ENCODE assay signal across 8 mouse cellular contexts in genomic region chr17:26948316-26949050, GRCm38 (mm10). TPM values are rescaled to one million over a fixed set of nuclear protein-coding genes. Genes with fewer than 3 reads are reported as not detected.
DNase-seq lines count a peak whose midpoint lies in the region; ATAC-seq and TF ChIP-seq lines count a peak whose summit lies in the region.

No protein-coding gene starts in this region.

- no peak for TF ChIP-seq CTCF in spleen, adult 2 months (IDR thresholded peaks at IDR 0.05; ENCODE audit: extremely low read depth, insufficient read depth, insufficient read length, insufficient replicate concordance)
- no peak for TF ChIP-seq CTCF in bone marrow, adult 2 months (IDR thresholded peaks at IDR 0.05; ENCODE audit: control insufficient read depth, insufficient read depth, low read length)
- peak; percentile 22; the same call in 1 of the 2 replicates for TF ChIP-seq CTCF in liver, adult 2 months (IDR thresholded peaks at IDR 0.05; ENCODE audit: low read depth, low read length)

- H3K9ac ChIP-seq in forebrain, embryonic 11.5 days (ENCODE audit: low read length): peak overlapping the region; percentile 84
- H3K9ac ChIP-seq in liver, adult 2 months (ENCODE audit: low read depth, low read length): peak overlapping the region; percentile 74

- H3K4me1 ChIP-seq in spleen, adult 2 months (ENCODE audit: control insufficient read depth, insufficient read depth, insufficient read length): peaks cover 25% of the 10 kb centered on the region
- H3K4me1 ChIP-seq in bone marrow, adult 2 months (ENCODE audit: control insufficient read depth, insufficient read depth, low read length): peaks cover 1% of the 10 kb centered on the region; the same call in 1 of the 2 replicates
- H3K4me1 ChIP-seq in forebrain, embryonic 11.5 days (replicated peaks; ENCODE audit: control insufficient read depth, insufficient read depth, low read length): peaks cover 54% of the 10 kb centered on the region
- H3K4me1 ChIP-seq in liver, adult 2 months (ENCODE audit: control insufficient read depth, insufficient read depth, low read length): peaks cover 4% of the 10 kb centered on the region; the same call in 1 of the 2 replicates

- no peak overlapping the region for H3K27ac ChIP-seq in spleen, adult 2 months (ENCODE audit: insufficient read depth, low read length)
- peak overlapping the region; percentile 4; the same call in 1 of the 2 replicates for H3K27ac ChIP-seq in bone marrow, adult 2 months (ENCODE audit: control insufficient read depth, insufficient read depth, low read depth, low read length, poor library complexity)
- peak overlapping the region; percentile 79 for H3K27ac ChIP-seq in forebrain, embryonic 11.5 days (ENCODE audit: low read depth, low read length)
- no peak overlapping the region for H3K27ac ChIP-seq in liver, adult 2 months (replicated peaks; ENCODE audit: insufficient read depth, low read depth, low read length)

- no peak for ATAC-seq in forebrain, embryonic 11.5 days (replicated peaks; ENCODE audit: low FRiP score)

- H3K4me2 ChIP-seq in forebrain, embryonic 11.5 days (ENCODE audit: low read depth, low read length, severe bottlenecking): peak overlapping the region; percentile 99

- WGBS in spleen, adult 2 months: 1% methylated on average over 65 of the region's 87 CpGs
- under 1% methylated on average over 67 of the region's 87 CpGs for WGBS in bone marrow, adult 2 months
- under 1% methylated on average over 58 of the region's 87 CpGs for WGBS in forebrain, embryonic 11.5 days
- WGBS in liver, adult 2 months: 1% methylated on average over 56 of the region's 87 CpGs

- no peaks in the 10 kb centered on the region for H3K79me2 ChIP-seq in liver, adult 2 months (ENCODE audit: control insufficient read depth, insufficient read depth, low read length)

- H3K27me3 ChIP-seq in spleen, adult 2 months (ENCODE audit: control insufficient read depth, insufficient read depth, low read length): peaks cover 16% of the 10 kb centered on the region
- no peaks in the 10 kb centered on the region for H3K27me3 ChIP-seq in forebrain, embryonic 11.5 days (ENCODE audit: control insufficient read depth, insufficient read depth, low read length)
- no peaks in the 10 kb centered on the region for H3K27me3 ChIP-seq in liver, adult 2 months (ENCODE audit: control insufficient read depth, insufficient read depth, low read length)

- DNase-seq in spleen, adult 2 months (ENCODE audit: low read depth in 1 of 2, low spot score in 2 of 2): no peak
- no peak for DNase-seq in spleen, postnatal 36 days (ENCODE audit: low spot score in 2 of 2)
- peak; percentile 81 for DNase-seq in forebrain, embryonic 11.5 days (ENCODE audit: low spot score)
- peak; percentile 53 for DNase-seq in induced T-regulatory cell, adult 2 months (ENCODE audit: low read depth)
- DNase-seq in liver, adult 2 months (ENCODE audit: extremely low read depth, low read depth, low spot score): no peak
- peak; percentile 70 for DNase-seq in neural tube, embryonic 10.5 days (ENCODE audit: extremely low spot score, low spot score)
- DNase-seq in natural killer cell, adult 2 months (ENCODE audit: low spot score in 2 of 2): no peak

- H3K4me3 ChIP-seq in spleen, adult 2 months (ENCODE audit: extremely low read depth, insufficient read depth, insufficient read length): peak overlapping the region; percentile 53
- H3K4me3 ChIP-seq in bone marrow, adult 2 months (replicated peaks; ENCODE audit: control insufficient read depth, low read depth, low read length): peak overlapping the region; percentile 60
- peak overlapping the region; percentile 77 for H3K4me3 ChIP-seq in forebrain, embryonic 11.5 days (ENCODE audit: low read depth, low read length)
- H3K4me3 ChIP-seq in liver, adult 2 months (ENCODE audit: insufficient read depth, low read depth, low read length): peak overlapping the region; percentile 84

- no peaks in the 10 kb centered on the region for H3K9me3 ChIP-seq in forebrain, embryonic 11.5 days (ENCODE audit: control insufficient read depth, low read length)

- no peaks in the 10 kb centered on the region for H3K36me3 ChIP-seq in spleen, adult 2 months (ENCODE audit: control insufficient read depth, insufficient read depth, low read length)
- H3K36me3 ChIP-seq in forebrain, embryonic 11.5 days (ENCODE audit: control insufficient read depth, insufficient read depth, low read length): no peaks in the 10 kb centered on the region
- H3K36me3 ChIP-seq in liver, adult 2 months (ENCODE audit: control insufficient read depth, insufficient read depth, low read length): no peaks in the 10 kb centered on the region

- no peak for TF ChIP-seq POLR2A in spleen, adult 2 months (IDR thresholded peaks at IDR 0.05; ENCODE audit: low read depth, low read length)
- no peak for TF ChIP-seq POLR2A in bone marrow, adult 2 months (IDR thresholded peaks at IDR 0.05; ENCODE audit: borderline replicate concordance, control insufficient read depth, low read depth, low read length)
- no peak for TF ChIP-seq POLR2A in liver, adult 2 months (IDR thresholded peaks at IDR 0.05; ENCODE audit: extremely low read depth, insufficient read depth, low read length)

RNA-seq across cellular contexts. Expression of gene Syngap1, which starts 7.4 kb away (rescaled TPM):
- polyA plus RNA-seq in spleen, adult 2 months (2012; rRNA removed): 7.3 and 9.6 TPM in 2 replicates
- 9.5 and 24.1 TPM in 2 replicates for polyA plus RNA-seq in bone marrow, adult 2 months (2011; ENCODE audit: insufficient read depth, insufficient read length, low replicate concordance, missing spikeins)
- 3.2 and 4.2 TPM in 2 replicates for polyA plus RNA-seq in forebrain, embryonic 11.5 days (2014; fragmentation: Nextera tagmentation; extraction: Ambion mirVana)
- total RNA-seq in liver, adult 2 months (2014; rRNA removed): 0.92 and 0.94 TPM in 2 replicates
- 1.3 and 2.3 TPM in 2 replicates for polyA plus RNA-seq in liver, adult 2 months (2012; rRNA removed)

RNA-seq across cellular contexts. Expression of gene Cuta, which starts 9.1 kb away (rescaled TPM):
- polyA plus RNA-seq in spleen, adult 2 months (2012; rRNA removed): 87.9 and 131 TPM in 2 replicates
- 77.1 and 99.0 TPM in 2 replicates for polyA plus RNA-seq in bone marrow, adult 2 months (2011; ENCODE audit: insufficient read depth, insufficient read length, low replicate concordance, missing spikeins)
- 141 and 154 TPM in 2 replicates for polyA plus RNA-seq in forebrain, embryonic 11.5 days (2014; fragmentation: Nextera tagmentation; extraction: Ambion mirVana)
- total RNA-seq in liver, adult 2 months (2014; rRNA removed): 19.6 and 21.4 TPM in 2 replicates
- 126 and 129 TPM in 2 replicates for polyA plus RNA-seq in liver, adult 2 months (2012; rRNA removed)

RNA-seq across cellular contexts. Expression of gene Phf1, which starts 15.6 kb away (rescaled TPM):
- polyA plus RNA-seq in spleen, adult 2 months (2012; rRNA removed): 103 and 131 TPM in 2 replicates
- polyA plus RNA-seq in bone marrow, adult 2 months (2011; ENCODE audit: insufficient read depth, insufficient read length, low replicate concordance, missing spikeins): 43.0 and 63.9 TPM in 2 replicates
- 4.5 and 4.9 TPM in 2 replicates for polyA plus RNA-seq in forebrain, embryonic 11.5 days (2014; fragmentation: Nextera tagmentation; extraction: Ambion mirVana)
- total RNA-seq in liver, adult 2 months (2014; rRNA removed): 4.2 and 5.6 TPM in 2 replicates
- polyA plus RNA-seq in liver, adult 2 months (2012; rRNA removed): 22.0 and 35.0 TPM in 2 replicates

RNA-seq across cellular contexts. Expression of gene Zbtb9, which starts 24.5 kb away (rescaled TPM):
- polyA plus RNA-seq in spleen, adult 2 months (2012; rRNA removed): 13.7 and 25.0 TPM in 2 replicates
- 6.7 and 10.2 TPM in 2 replicates for polyA plus RNA-seq in bone marrow, adult 2 months (2011; ENCODE audit: insufficient read depth, insufficient read length, low replicate concordance, missing spikeins)
- 13.7 and 13.9 TPM in 2 replicates for polyA plus RNA-seq in forebrain, embryonic 11.5 days (2014; fragmentation: Nextera tagmentation; extraction: Ambion mirVana)
- 3.3 and 4.1 TPM in 2 replicates for total RNA-seq in liver, adult 2 months (2014; rRNA removed)
- 3.6 and 4.6 TPM in 2 replicates for polyA plus RNA-seq in liver, adult 2 months (2012; rRNA removed)

RNA-seq across cellular contexts. Expression of gene Kifc5b, which starts 31.6 kb away (rescaled TPM):
- 6.8 and 7.6 TPM in 2 replicates for polyA plus RNA-seq in spleen, adult 2 months (2012; rRNA removed)
- 30.8 and 50.8 TPM in 2 replicates for polyA plus RNA-seq in bone marrow, adult 2 months (2011; ENCODE audit: insufficient read depth, insufficient read length, low replicate concordance, missing spikeins)
- polyA plus RNA-seq in forebrain, embryonic 11.5 days (2014; fragmentation: Nextera tagmentation; extraction: Ambion mirVana): 11.1 and 11.3 TPM in 2 replicates
- 0.47 and 0.55 TPM in 2 replicates for total RNA-seq in liver, adult 2 months (2014; rRNA removed)
- polyA plus RNA-seq in liver, adult 2 months (2012; rRNA removed): 0.45 and 0.50 TPM in 2 replicates

Comparison
In these comparisons a context has a peak if more than half of its experiments do, and no peak if none do; other contexts are left out.
1. DNase-seq: peak in forebrain, embryonic 11.5 days (single experiment), induced T-regulatory cell, adult 2 months (single experiment) and neural tube, embryonic 10.5 days (single experiment); none in spleen, adult 2 months (0 of 2), spleen, postnatal 36 days (0 of 2), liver, adult 2 months (single experiment) and natural killer cell, adult 2 months (0 of 2).
2. H3K27ac ChIP-seq: peak in bone marrow, adult 2 months (single experiment) and forebrain, embryonic 11.5 days (single experiment); none in spleen, adult 2 months (single experiment) and liver, adult 2 months (single experiment).
3. Peak in every context shown above with its lines, with median percentiles within 50 percentile points of each other: H3K4me3 ChIP-seq.